Mouse (Mus musculus) forebrain, embryonic 10.5 days (tissue): ENCODE measurements around the gene Acer3. TPM values are rescaled to one million over a fixed set of nuclear protein-coding genes. Genes with fewer than 3 reads are reported as not detected.

Source experiments
- DNase-seq: peaks from one replicate; pipeline ENCODE4 v3.0.0-alpha.2; 2017; ENCODE audit warnings: low spot score; ENCODE audit errors: extremely low spot score
- H3K27ac ChIP-seq: fragments of 300-500 bp; sonication (generic); 2 replicates; pipeline ENCODE4 v1.5.1; 2016; ENCODE audit warnings: mild to moderate bottlenecking
- H3K27me3 ChIP-seq: fragments of 300-500 bp; sonication (generic); 2 replicates; pipeline ENCODE4 v1.6.1; 2016; ENCODE audit warnings: mild to moderate bottlenecking; ENCODE audit not compliant: poor library complexity, severe bottlenecking
- H3K36me3 ChIP-seq: fragments of 300-500 bp; sonication (generic); replicated peaks from 2 replicates; pipeline ENCODE4 v1.6.1; 2016; ENCODE audit warnings: mild to moderate bottlenecking, moderate library complexity
- H3K4me1 ChIP-seq: fragments of 300-500 bp; sonication (generic); 2 replicates; pipeline ENCODE4 v1.6.1; 2016
- H3K4me3 ChIP-seq: fragments of 300-500 bp; sonication (generic); 2 replicates; pipeline ENCODE4 v1.5.1; 2016; ENCODE audit warnings: mild to moderate bottlenecking, moderate library complexity
- H3K9me3 ChIP-seq: fragments of 300-500 bp; sonication (generic); 2 replicates; pipeline ENCODE4 v1.6.1; 2016; ENCODE audit warnings: mild to moderate bottlenecking, moderate library complexity
- WGBS: fragments of 180-500 bp; shearing (Covaris S2); methylation state at CpG from one replicate; pipeline ENCODE4 v1.1.7; 2016; 5-methylcytosine and 5-hydroxymethylcytosine counted together
- polyA plus RNA-seq: library from polyadenylated mRNA; unstranded; fragments of >200 nt; fragmentation: Nextera tagmentation; extraction: Ambion mirVana; gene quantifications from 2 replicates; pipeline ENCODE4 v1.2.1, GENCODE M21; 2016

Acer3 gene
- polyA plus RNA-seq, 1 experiment from 2014 or later = 22.4 TPM

DNA sequence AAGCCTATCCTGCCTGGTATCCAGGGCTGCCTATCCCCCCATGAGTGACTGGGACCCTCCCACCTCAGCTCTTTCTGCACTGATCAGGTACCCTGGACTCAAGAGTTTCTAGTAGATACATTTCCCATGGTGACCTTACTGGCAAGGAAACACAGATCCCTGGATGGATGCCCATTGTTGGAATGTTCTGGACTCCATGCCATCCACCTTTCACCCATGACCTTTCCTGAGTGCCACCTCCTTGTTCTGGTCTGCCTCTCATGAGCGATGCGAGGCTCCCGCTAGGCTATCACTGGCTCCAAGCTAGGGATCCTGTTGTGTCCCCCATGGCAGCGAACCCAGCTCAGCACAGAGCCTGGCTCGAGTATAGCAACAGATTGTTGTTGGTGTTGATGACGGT is 28.8 kb upstream of the Acer3 start:
- Histone ChIP-seq H3K27ac (no peak overlapping the region), H3K4me1 (peaks cover 17% of the 10 kb centered on the region), H3K27me3 (no peaks in the 10 kb centered on the region), H3K9me3 (no peaks in the 10 kb centered on the region), H3K4me3 (no peak overlapping the region), H3K36me3 (peaks cover 41% of the 10 kb centered on the region)
- 95% methylated on average over 6 of the region's 6 CpGs for WGBS
- peak; percentile 12 for DNase-seq

DNA sequence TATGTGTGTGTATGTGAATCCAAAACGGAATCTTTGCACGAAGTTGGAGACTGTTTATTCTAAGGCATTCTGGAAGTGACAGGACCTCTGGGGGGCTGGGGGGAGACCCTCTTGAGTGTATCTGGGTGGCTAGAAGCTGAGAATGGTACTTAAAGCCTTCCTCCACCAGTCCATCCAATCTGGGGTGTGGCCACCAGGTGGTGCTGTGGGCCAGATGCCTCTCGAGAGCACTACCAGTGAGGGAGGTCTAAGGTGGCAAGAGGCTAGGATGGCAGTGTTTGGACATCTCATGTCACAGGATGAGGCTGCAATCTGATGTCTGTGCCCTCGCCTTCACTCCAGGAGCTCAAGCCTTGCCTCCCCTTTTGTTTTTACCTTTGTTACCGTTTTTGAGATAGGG is 28.1 kb upstream of the Acer3 start:
- Histone ChIP-seq H3K36me3 (peaks cover 41% of the 10 kb centered on the region), H3K27ac (no peak overlapping the region), H3K4me1 (peaks cover 10% of the 10 kb centered on the region), H3K27me3 (no peaks in the 10 kb centered on the region; the same call in 1 of the 2 replicates), H3K4me3 (no peak overlapping the region), H3K9me3 (no peaks in the 10 kb centered on the region)
- WGBS = 18% methylated on average over 5 of the region's 5 CpGs
- peak; percentile 81 for DNase-seq

DNA sequence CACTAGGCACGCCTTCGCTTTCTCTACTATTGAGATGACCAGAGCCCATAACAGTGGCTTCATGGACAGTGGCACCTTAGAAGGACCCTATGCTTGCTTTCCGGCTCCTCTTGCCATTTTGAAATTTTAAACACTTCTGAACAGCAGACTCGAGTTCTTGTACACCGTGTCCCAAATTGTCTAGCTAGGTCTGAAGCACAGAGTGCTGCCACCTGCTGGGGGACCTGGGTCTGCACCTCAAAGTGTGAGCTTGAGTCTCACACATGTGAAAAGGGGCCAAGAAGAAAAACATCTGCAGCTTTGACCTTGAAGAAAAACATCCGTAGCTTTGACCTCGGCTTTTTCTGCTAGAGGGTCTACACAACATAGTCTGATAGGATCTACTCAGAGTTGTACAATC is 27.0 kb upstream of the Acer3 start:
- Histone ChIP-seq H3K9me3 (no peaks in the 10 kb centered on the region), H3K36me3 (peaks cover 39% of the 10 kb centered on the region), H3K4me1 (no peaks in the 10 kb centered on the region), H3K4me3 (no peak overlapping the region), H3K27ac (no peak overlapping the region), H3K27me3 (peaks cover 8% of the 10 kb centered on the region)
- 69% methylated on average over 7 of the region's 7 CpGs for WGBS
- peak; percentile 59 for DNase-seq

- Histone ChIP-seq H3K36me3 (peaks cover 33% of the 10 kb centered on the region), H3K27ac (no peak overlapping the region), H3K9me3 (no peaks in the 10 kb centered on the region), H3K4me3 (no peak overlapping the region), H3K4me1 (peaks cover 3% of the 10 kb centered on the region; the same call in 1 of the 2 replicates), H3K27me3 (peaks cover 14% of the 10 kb centered on the region)
- no peak for DNase-seq
- 89% methylated on average over 5 of the region's 5 CpGs for WGBS
These were observed 26.5 kb upstream of the Acer3 start for GRCm38 (mm10) chr7:98347471-98347870.

GRCm38 (mm10) chr7:98345036-98345435 is 24.0 kb upstream of the Acer3 start:
- no peak overlapping the region for H3K4me3 ChIP-seq
- peaks cover 17% of the 10 kb centered on the region for H3K4me1 ChIP-seq
- no peak overlapping the region for H3K27ac ChIP-seq
- H3K27me3 ChIP-seq = peaks cover 22% of the 10 kb centered on the region
- 66% methylated on average over 6 of the region's 6 CpGs for WGBS
- no peak for DNase-seq
- peaks cover 10% of the 10 kb centered on the region for H3K36me3 ChIP-seq
- no peaks in the 10 kb centered on the region for H3K9me3 ChIP-seq

DNA sequence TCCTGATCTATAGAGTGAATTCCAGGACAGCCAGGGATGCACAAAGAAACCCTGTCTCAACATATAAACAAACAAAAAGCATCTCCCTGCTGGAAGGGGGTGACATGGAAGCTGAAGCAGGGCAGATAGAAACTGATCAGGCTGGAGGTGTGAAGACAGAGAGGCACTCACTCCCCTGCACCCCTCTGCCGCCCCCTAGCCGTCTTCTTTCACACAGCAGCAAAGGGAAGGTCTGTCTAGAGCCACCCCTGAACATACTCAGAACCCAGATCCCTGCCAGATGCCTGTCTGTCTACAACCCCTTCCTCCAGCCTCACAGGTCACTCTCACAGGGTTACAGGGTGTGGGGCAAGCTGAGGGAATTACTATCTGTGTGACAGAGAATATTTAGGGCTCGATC is 23.4 kb upstream of the Acer3 start:
- peak; percentile 48 for DNase-seq
- no peak overlapping the region for H3K4me3 ChIP-seq
- H3K36me3 ChIP-seq = 0 out of 2 replicates have a peak, but pooled peaks cover 3% of the 10 kb centered on the region
- no peaks in the 10 kb centered on the region for H3K9me3 ChIP-seq
- H3K4me1 ChIP-seq = peaks cover 17% of the 10 kb centered on the region
- WGBS = 26% methylated on average over 3 of the region's 3 CpGs
- peaks cover 22% of the 10 kb centered on the region for H3K27me3 ChIP-seq
- no peak overlapping the region for H3K27ac ChIP-seq

DNA sequence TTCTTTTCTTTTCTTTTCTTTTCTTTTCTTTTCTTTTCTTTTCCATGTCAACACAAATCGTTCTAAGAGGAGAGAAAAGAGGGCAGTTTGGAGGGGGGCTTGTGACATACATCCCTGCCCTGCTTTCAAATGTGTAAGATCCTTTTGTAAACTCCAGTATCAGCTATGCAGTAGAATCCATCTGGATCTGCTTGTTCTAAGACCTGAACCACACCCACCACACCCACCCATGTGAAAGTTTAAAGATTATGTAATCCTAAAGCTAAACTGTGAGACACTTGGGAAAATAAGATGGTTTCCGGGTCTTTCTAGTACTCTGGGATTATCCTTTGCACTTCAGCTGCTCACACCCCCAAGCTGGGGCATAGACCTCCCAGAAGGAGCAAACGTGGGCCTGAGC is 21.2 kb upstream of the Acer3 start:
- H3K27me3 ChIP-seq = peaks cover 22% of the 10 kb centered on the region
- no peaks in the 10 kb centered on the region for H3K36me3 ChIP-seq
- H3K27ac ChIP-seq = no peak overlapping the region
- WGBS = 56% methylated on average over 3 of the region's 3 CpGs
- no peaks in the 10 kb centered on the region for H3K9me3 ChIP-seq
- H3K4me1 ChIP-seq = peaks cover 17% of the 10 kb centered on the region
- DNase-seq = no peak
- no peak overlapping the region for H3K4me3 ChIP-seq

DNA sequence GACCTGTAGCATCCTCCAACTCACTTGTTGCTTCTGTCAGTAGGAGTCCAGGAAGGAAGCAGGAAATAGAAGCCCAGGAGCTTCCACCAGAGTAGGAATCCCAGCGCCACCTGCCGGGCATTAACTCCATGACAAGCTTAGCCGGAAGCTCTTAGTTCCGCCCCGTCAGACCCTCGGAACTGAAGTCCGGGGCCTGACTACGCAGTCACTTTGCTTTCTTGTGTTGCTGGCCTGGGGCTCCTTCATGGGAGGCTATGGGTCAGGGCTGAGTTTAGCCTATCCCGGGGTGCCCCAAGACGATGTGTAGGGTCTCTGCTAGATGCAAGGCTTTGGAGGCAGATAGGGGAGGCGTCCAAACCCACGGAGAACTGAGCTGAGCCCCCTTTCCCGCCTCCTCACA is 20.5 kb upstream of the Acer3 start:
- H3K4me3 ChIP-seq = peak overlapping the region; percentile 49
- H3K27ac ChIP-seq = peak overlapping the region; percentile 73
- peaks cover 22% of the 10 kb centered on the region for H3K27me3 ChIP-seq
- no peaks in the 10 kb centered on the region for H3K36me3 ChIP-seq
- 4% methylated on average over 13 of the region's 13 CpGs for WGBS
- peaks cover 17% of the 10 kb centered on the region for H3K4me1 ChIP-seq
- peak; percentile 87 for DNase-seq
- no peaks in the 10 kb centered on the region for H3K9me3 ChIP-seq

DNA sequence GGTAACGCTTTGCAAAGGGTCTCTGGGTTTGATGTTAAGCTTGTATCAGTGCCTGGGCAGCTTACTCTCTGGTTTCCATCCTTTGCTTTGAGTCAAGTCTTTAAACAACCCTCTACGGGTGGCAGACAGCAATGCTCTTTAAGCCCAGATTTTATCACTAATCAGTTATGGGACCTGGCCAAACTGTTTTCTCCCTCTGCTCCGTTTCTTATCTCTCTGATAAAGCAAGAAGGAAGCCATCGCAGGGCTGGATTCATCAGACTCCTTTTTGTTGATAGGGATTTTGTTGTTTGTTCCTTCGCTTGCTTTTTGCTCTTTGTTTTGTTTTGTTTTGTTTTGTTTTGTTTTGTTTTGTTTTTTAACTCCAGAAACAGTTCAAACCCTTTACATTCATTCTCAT is 19.3 kb upstream of the Acer3 start:
- H3K36me3 ChIP-seq = no peaks in the 10 kb centered on the region
- H3K4me3 ChIP-seq = no peak overlapping the region
- no peak overlapping the region for H3K27ac ChIP-seq
- peaks cover 17% of the 10 kb centered on the region for H3K4me1 ChIP-seq
- no peak for DNase-seq
- no peaks in the 10 kb centered on the region for H3K9me3 ChIP-seq
- 83% methylated on average over 5 of the region's 5 CpGs for WGBS
- peaks cover 22% of the 10 kb centered on the region for H3K27me3 ChIP-seq

- no peaks in the 10 kb centered on the region for H3K9me3 ChIP-seq
- no peaks in the 10 kb centered on the region for H3K4me1 ChIP-seq
- no peak overlapping the region for H3K4me3 ChIP-seq
- no peak for DNase-seq
- no peaks in the 10 kb centered on the region for H3K27me3 ChIP-seq
- no peaks in the 10 kb centered on the region for H3K36me3 ChIP-seq
- H3K27ac ChIP-seq = no peak overlapping the region
- 84% methylated on average over 3 of the region's 3 CpGs for WGBS
These were observed 13.0 kb upstream of the Acer3 start for GRCm38 (mm10) chr7:98333987-98334386.

DNA sequence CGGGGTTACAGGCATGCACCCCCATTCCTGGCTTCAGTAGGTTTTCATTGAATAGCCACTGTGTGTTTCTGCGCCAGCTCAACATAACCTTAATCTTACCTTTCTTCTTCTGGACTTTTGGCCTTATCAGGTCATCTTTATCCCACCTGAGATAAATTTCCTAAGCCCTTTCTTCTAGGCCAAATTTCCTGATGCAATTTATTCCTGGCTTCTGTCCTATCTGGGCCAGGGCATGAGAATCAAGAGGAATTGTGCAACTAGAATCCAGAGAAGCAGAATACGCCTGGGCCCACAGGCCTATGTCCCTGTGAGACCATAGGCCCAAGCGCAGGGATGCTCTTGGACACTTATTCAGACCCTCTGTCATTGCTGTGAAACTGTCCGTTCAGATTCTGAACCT is 12.5 kb upstream of the Acer3 start:
- Histone ChIP-seq H3K4me3 (no peak overlapping the region), H3K27me3 (no peaks in the 10 kb centered on the region), H3K9me3 (no peaks in the 10 kb centered on the region), H3K27ac (no peak overlapping the region), H3K4me1 (no peaks in the 10 kb centered on the region), H3K36me3 (no peaks in the 10 kb centered on the region)
- DNase-seq = no peak
- whole genome bisulfite sequencing = 91% methylated on average over 5 of the region's 5 CpGs

DNA sequence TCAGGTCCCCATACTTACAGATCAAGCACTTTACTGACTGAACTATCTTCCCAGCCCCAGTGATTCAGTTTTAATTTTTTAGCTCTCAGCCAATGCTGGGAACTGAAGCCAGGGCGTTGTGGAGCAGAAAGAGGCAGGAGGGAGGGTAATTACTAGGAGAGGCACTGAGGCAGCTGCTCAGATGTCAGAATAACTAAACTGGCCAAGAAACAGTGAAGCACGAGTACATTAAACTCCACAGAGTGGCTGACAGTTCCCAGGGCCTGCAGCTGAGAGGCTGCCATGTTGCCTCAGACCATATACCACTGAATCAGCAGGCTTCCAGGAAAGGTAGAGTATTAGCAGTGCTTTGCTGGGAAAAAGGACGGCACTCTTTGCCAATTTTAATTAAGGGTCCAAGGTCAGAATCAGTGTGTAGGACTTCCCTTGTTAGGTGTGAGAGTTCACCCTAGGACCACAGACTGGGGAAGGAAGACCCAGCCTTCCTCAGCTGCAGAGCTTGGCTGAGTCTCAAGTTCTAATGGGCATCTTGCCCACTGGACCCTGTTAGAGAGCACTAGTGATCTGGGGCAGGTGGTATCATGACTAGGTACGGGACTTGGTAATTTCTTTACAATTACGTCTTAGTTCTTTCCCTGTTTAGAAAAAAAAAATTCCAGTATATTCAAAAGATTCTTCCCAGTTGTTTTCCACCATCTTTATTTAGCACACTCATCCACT is 11.8 kb upstream of the Acer3 start:
- H3K36me3 ChIP-seq = no peaks in the 10 kb centered on the region
- DNase-seq = no peak
- H3K27me3 ChIP-seq = no peaks in the 10 kb centered on the region
- no peaks in the 10 kb centered on the region for H3K9me3 ChIP-seq
- H3K27ac ChIP-seq = no peak overlapping the region
- 85% methylated on average over 5 of the region's 5 CpGs for WGBS
- H3K4me1 ChIP-seq = no peaks in the 10 kb centered on the region
- no peak overlapping the region for H3K4me3 ChIP-seq

GRCm38 (mm10) chr7:98331932-98332331 is 10.9 kb upstream of the Acer3 start:
- Histone ChIP-seq H3K4me3 (no peak overlapping the region), H3K27ac (no peak overlapping the region), H3K4me1 (no peaks in the 10 kb centered on the region), H3K9me3 (no peaks in the 10 kb centered on the region), H3K36me3 (no peaks in the 10 kb centered on the region), H3K27me3 (no peaks in the 10 kb centered on the region)
- 74% methylated on average over 3 of the region's 3 CpGs for WGBS
- no peak for DNase-seq
